Mouse (Mus musculus) embryonic stem cell, embryonic (primary cell): ENCODE measurements around the gene Adamtsl5.

Experiments
- CTCF ChIA-PET, 4 experiments: fragments of 300-600 bp in 2 of 4; fragments of 350-600 bp in 2 of 4; sonication (Branson Sonifier 250); formaldehyde crosslinking; loops; one replicate each; lab custom pipeline; 2022; ENCODE audit warnings: inconsistent platforms in 2 of 4; lab: Charles Lee
- POLR2A ChIA-PET, 4 experiments: fragments of 300-600 bp in 2 of 4; fragments of 350-600 bp in 2 of 4; sonication (Branson Sonifier 250); formaldehyde crosslinking; loops; one replicate each; lab custom pipeline; 2022; ENCODE audit warnings: antibody characterized with exemption in 4 of 4, inconsistent platforms in 1 of 4; lab: Charles Lee

The Adamtsl5 gene

DNA sequence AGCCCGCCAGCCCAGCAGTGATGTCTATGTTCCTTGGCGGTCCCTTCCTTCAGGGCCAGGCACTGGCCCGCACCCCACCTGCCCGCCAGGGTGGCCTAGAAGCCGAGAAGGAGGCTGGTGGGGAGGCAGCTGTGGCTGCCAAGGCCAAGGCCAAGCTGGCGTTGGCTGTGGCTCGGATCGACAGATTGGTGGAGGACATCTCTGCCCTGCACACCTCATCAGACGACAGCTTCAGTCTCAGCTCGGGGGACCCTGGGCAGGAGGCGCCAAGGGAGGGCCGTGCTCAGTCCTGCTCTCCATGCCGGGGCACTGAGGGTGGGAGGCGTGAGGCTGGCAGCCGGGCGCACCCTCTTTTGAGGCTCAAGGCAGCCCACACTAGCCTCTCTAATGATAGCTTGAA, 36.7 kb downstream of the Adamtsl5 start:
- ChIA-PET CTCF (interaction anchor here in 3 of 4 experiments (0.5 to 2.9 kb wide), 9 partner anchors 15 to 570 kb away, joined by 3 to 10 read pairs (median 4); partner anchors contain the start of gene Apc2 (in 1 of the 3)), POLR2A (interaction anchor here in 3 of 4 experiments (0.6 to 10.1 kb wide), 16 partner anchors 12 to 324 kb away, joined by 3 to 143 read pairs (median 4); partner anchors contain the start of genes Apc2 (in 2 of the 3), Pcsk4 (in 2 of the 3), Reep6 (in 2 of the 3) and Rps15 (in 2 of the 3))

DNA sequence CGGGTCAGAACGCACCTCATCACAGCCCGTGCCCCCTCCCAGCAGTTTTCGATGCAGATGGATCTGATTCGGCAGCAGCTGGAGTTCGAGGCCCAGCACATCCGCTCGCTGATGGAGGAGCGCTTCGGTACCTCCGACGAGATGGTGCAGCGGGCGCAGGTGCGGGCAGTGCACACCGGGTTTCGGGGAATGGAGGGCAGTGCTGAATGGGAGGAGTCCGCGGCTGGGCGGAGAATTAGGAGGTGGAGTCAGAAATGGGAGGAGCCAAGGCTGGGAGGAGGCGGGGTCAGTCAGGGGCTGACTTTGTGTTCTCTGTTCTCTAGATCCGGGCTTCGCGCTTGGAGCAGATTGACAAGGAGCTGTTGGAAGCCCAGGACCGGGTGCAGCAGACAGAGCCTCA, 43.4 kb downstream of the Adamtsl5 start:
- POLR2A ChIA-PET, result interaction anchor here (0.6 to 3.0 kb wide), 40 partner anchors 8 to 1179 kb away, joined by 3 to 76 read pairs (median 4); partner anchors contain the start of genes Rps15 (in 4 of the 4), Apc2 (in 3 of the 4), Pcsk4 (in 2 of the 4) and Reep6 (in 2 of the 4)
- CTCF ChIA-PET, result interaction anchor here in 3 of 4 experiments (0.6 to 1.6 kb wide), 16 partner anchors 10 to 577 kb away, joined by 3 to 14 read pairs (median 4); partner anchors contain the start of genes Adamtsl5 (in 1 of the 3), Apc2 (in 1 of the 3), Pcsk4 (in 1 of the 3) and Reep6 (in 1 of the 3)

DNA sequence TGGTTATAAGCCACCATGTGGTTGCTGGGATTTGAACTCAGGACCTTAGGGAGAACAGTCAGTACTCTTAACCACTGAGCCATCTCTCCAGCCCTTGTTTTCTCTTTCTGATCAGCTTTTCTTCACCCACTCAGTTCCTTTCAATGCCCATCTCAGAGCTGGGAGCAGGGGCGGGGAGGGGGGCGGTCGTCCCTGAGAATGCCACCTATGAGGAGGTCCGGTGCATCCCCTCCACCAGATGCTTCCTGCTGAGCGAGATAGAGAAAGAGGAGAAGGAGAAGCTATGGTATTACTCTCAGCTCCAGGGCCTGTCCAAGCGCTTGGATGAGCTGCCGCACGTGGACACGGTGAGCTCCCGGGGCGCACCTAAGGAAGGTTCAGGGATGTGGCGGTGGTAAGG, 43.8 kb downstream of the Adamtsl5 start:
- POLR2A ChIA-PET, result interaction anchor here (0.5 to 3.0 kb wide), 43 partner anchors 8 to 1180 kb away, joined by 3 to 76 read pairs (median 4); partner anchors contain the start of genes Rps15 (in 4 of the 4), Apc2 (in 3 of the 4), Pcsk4 (in 2 of the 4) and Reep6 (in 2 of the 4)

DNA sequence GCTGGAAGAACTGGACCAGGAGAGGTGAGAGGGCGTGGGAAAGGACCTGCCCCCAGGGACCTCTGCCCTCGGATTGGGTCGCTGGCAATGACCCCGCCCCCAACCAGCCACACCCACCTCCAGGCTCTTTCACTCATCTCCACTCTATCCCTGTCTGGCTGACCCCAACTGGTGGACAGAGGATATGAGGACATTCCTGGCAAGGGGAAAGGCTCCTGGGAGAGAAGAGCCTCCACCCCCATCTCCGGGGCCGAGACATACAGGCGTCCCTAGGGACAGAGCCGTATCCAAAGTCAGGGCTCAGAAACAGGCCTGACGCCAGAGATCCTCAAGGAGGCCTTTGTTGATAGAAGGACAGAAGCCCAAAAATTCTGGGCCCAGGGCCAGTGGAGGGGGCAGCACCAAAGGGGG, 45.7 kb downstream of the Adamtsl5 start:
- CTCF ChIA-PET, result interaction anchor here in 2 of 4 experiments (1.1 to 1.3 kb wide), 2 partner anchors 71 to 72 kb away, joined by 3 read pairs; no protein-coding TSS in a partner anchor
- POLR2A ChIA-PET, result interaction anchor here in 3 of 4 experiments (0.5 to 11.0 kb wide), 11 partner anchors 8 to 371 kb away, joined by 3 to 143 read pairs (median 4); partner anchors contain the start of genes Rps15 (in 2 of the 3), Apc2 (in 1 of the 3), Dazap1 (in 1 of the 3) and Pcsk4 (in 1 of the 3)

More for the DNA sequence above, 43.8 kb downstream of the Adamtsl5 start:
- CTCF ChIA-PET, result interaction anchor here (0.6 to 1.6 kb wide), 17 partner anchors 9 to 1550 kb away, joined by 3 to 8 read pairs (median 5); partner anchors contain the start of genes Adamtsl5 (in 1 of the 4), Apc2 (in 1 of the 4), Pcsk4 (in 1 of the 4) and Reep6 (in 1 of the 4)

DNA sequence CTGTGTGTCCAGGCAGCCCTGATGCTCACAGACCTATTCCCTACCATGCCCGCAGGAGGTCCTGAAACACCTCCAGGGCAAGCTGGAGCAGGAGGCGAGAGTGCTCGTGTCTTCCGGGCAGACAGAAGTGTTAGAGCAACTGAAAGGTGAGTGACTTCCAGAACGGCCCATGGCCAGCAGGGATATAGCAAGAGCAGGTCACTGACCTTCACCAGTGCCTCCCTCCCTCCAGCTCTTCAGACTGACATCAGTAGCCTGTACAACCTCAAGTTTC, 46.2 kb downstream of the Adamtsl5 start:
- ChIA-PET CTCF (interaction anchor here in 2 of 4 experiments (0.8 to 1.1 kb wide), 2 partner anchors 72 kb away, joined by 3 read pairs; no protein-coding TSS in a partner anchor), POLR2A (interaction anchor here in 3 of 4 experiments (0.5 to 11.0 kb wide), 10 partner anchors 9 to 371 kb away, joined by 3 to 143 read pairs (median 4); partner anchors contain the start of genes Rps15 (in 2 of the 3), Dazap1 (in 1 of the 3), Pcsk4 (in 1 of the 3) and Reep6 (in 1 of the 3))

DNA sequence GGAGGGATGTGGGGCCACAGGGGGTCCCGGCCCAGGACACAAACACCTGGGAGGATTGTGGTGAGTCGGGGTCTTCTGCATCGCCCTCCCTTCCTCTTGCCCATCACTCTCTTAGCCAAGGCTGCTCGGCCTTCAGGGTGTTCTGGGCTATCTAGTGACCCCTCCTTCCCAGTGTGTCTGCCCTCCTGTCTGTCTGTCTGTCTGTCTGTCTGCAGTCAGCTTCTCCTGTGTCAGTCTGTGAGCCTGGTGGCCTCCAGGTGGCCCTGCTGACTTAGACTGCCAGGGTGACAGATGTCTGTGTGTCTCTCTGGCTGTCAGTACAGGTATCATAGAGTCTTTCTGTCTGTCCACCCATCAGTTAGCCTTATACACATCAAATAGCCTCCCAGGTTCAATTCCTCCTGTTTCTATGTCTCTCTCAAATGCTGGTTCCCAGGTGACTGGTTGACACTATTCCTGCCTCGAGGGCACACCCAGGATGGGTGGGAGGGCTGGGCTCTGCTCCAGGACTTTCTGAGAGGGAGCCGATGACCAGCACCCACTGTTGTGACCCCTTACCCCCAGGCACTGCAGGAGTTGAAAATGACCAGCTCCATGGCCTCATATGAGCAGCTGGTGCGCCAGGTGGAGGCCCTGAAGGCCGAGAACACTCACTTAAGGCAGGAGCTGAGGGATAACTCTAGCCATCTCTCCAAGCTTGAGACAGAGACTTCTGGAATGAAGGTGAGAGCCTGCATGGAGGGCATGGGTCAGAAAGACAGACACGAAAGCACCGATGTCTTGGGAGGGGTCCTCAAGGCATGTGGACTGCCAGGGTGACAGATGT, 46.7 kb downstream of the Adamtsl5 start:
- ChIA-PET POLR2A (interaction anchor here in 3 of 4 experiments (0.6 to 11.0 kb wide), 11 partner anchors 9 to 372 kb away, joined by 3 to 143 read pairs (median 4); partner anchors contain the start of genes Rps15 (in 2 of the 3), Dazap1 (in 1 of the 3), Pcsk4 (in 1 of the 3) and Reep6 (in 1 of the 3)), CTCF (interaction anchor here in 2 of 4 experiments (0.8 to 1.1 kb wide), 2 partner anchors 72 kb away, joined by 3 read pairs; no protein-coding TSS in a partner anchor)

DNA sequence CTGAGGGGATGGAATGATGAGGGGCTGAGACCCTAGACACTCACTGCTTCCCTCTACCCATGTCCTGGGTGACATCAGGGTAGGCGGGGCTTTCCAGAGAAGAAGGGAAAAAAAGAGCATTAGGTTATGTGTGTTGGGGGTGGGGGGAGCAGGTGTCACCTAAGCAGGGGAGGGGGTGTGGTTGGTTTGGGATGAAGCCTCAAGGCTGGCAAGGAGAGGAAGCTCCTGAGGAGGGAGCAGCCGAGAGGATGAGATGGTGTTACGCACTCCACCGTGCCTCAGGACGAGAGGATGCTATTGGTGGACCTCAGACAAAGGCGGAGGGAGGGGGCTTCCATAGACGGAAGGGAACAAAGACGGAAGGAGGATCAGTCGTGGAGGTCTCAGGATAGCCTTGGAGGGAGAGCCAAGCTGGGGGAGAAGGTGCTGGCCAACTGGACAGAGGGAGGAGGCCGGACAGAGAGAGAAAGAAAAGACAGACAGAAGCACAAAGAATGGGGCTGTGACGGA, 47.5 kb downstream of the Adamtsl5 start:
- ChIA-PET CTCF (no interaction called here), POLR2A (interaction anchor here in 2 of 4 experiments (0.6 to 11.0 kb wide), 7 partner anchors 8 to 133 kb away, joined by 3 to 143 read pairs (median 5); partner anchors contain the start of genes Rps15 (in 2 of the 2) and Dazap1 (in 1 of the 2))

DNA sequence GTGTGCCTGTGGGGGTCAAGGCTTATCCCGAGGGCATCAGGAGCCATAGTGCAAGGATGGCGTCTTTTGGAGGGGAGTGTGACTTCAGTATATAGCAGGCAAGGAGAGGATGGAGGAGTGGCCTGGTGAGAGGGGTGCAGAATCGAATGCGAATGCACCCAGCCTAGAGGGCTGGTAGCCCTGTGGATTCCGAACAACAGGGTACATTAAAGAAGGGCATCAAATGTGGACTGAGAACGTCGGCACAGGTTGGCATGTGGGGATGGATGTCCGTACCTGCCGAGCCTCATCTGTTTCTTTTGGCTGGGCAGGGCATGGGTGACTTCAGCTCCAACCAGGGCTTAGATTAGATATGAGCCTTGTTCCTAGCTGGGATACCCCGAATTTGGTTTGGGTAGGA, 48.4 kb downstream of the Adamtsl5 start:
- POLR2A ChIA-PET, result interaction anchor here in 3 of 4 experiments (0.6 to 11.0 kb wide), 6 partner anchors 7 to 444 kb away, joined by 4 to 143 read pairs (median 8); partner anchors contain the start of genes Rps15 (in 2 of the 3) and Grin3b (in 1 of the 3)

DNA sequence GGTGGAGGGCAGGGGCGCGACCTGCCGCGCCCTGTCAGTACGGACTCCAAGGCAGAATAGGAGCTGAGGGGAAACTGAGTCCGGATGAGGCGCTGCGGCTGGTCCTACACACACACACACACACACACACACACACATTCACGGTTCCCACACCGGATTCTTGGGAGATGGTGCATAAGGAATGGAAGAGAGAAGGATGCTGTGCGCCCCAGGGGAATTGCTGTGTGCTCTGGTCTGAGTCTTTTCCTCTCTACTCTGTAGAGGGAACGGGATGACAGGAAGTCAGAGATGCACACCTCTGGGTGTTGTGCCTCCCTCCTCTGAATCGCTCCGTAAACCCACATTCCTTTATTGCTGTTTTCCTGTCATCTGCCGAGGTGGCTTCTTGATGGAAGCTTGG, 48.9 kb downstream of the Adamtsl5 start:
- CTCF ChIA-PET, result interaction anchor here in 2 of 4 experiments (0.6 to 1.2 kb wide), 2 partner anchors 49 to 210 kb away, joined by 4 to 10 read pairs; no protein-coding TSS in a partner anchor
- POLR2A ChIA-PET, result interaction anchor here in 3 of 4 experiments (0.6 to 11.0 kb wide), 11 partner anchors 14 to 443 kb away, joined by 3 to 143 read pairs (median 4); partner anchors contain the start of genes Gamt (in 2 of the 3), Dazap1 (in 1 of the 3), Grin3b (in 1 of the 3) and Pcsk4 (in 1 of the 3)

More for the DNA sequence above, 48.4 kb downstream of the Adamtsl5 start:
- CTCF ChIA-PET, result no interaction called here

DNA sequence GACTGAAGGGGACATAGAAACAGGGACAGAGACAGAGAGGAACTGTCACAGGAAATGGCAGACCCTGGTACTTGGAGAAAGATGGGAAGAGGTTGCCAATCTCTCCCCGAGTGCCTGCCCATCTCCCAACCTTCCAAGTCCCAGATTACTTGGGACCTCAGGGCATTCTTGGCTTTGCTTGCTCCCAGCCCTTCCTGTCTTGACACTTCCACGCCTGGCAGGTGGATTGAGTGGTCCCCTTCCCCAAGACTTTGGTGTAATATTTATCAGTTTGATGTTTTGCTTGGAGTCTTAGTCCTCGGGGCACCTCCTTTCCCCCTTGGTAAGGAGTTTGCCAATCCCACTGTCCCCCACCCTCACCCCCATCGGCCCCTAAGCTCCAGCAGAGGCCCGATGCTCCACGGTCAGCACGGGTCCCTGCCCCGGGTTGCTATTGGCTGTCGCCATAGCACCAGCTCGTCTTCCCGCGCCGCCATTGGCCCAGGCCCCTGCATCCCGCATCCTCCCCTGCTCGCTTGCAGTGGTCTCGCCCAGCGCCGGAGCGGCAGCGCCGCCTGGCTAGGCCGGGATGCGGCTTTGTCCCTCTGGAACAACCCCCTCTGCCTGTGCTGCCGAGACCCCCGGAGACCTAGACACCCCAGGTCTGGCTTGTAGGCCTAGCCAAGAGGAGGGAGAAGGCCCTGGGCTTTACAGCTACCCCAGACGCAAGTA, 49.5 kb downstream of the Adamtsl5 start:
- POLR2A ChIA-PET, result interaction anchor here in 3 of 4 experiments (0.6 to 11.0 kb wide), 14 partner anchors 15 to 443 kb away, joined by 3 to 143 read pairs (median 4); partner anchors contain the start of genes Gamt (in 2 of the 3), Pcsk4 (in 2 of the 3), Reep6 (in 2 of the 3) and Dazap1 (in 1 of the 3)
- CTCF ChIA-PET, result interaction anchor here in 2 of 4 experiments (0.6 to 1.2 kb wide), 5 partner anchors 42 to 210 kb away, joined by 3 to 10 read pairs (median 4); no protein-coding TSS in a partner anchor

DNA sequence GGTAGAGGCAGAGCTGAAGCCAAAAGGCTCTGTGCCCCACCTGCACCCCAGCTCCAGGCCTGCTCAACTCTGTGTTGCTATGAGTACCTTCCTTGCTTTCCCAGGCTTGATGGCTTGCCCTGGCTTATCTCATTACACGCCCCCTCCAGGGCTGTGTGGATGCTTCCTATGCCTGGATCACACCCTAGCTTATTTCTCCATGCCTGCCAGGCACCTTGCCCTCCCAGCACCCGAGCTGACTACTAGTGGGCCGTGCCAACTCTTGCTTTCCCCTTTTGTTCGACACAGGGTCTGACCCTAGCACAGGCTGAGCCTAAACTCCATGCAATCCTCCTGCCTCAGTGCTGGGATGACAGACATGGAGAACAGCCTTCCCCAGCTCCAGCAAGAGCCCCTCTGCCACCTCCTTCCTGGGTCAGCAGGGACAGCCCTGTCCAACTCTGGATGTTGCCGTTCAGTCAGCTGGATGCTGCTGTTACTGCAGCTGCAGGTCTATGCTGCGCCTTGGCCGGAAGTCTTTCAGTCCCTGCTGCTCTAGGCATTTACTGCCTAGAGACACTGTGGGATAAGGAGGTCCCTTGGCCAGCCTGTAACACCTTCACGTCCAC, 50.6 kb downstream of the Adamtsl5 start:
- ChIA-PET POLR2A (interaction anchor here (0.6 to 11.0 kb wide), 28 partner anchors 9 to 263 kb away, joined by 3 to 169 read pairs (median 4); partner anchors contain the start of genes Dazap1 (in 2 of the 4), Gamt (in 2 of the 4), Pcsk4 (in 2 of the 4) and Reep6 (in 2 of the 4)), CTCF (interaction anchor here in 3 of 4 experiments (0.6 to 2.4 kb wide), 12 partner anchors 15 to 531 kb away, joined by 3 to 10 read pairs (median 4); no protein-coding TSS in a partner anchor)

DNA sequence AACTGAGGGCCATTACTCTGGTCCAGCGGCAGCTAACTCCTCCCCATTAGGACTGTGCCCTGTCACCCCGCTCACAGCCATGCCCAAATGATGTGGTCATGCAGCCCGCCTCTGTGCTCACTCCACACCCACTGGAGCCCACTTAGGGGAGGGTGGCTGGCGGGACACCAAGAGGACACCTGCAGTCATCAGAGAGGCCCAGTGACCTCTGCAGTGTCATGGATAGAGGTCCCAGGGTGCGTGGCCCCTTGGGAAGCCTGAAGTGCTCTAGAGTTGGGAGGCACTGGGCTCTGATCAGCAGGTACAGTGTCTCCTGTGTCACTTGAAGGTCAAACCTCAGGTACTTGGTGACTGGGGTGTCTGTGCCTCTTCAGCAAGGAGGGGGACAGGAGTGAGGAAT, 51.4 kb downstream of the Adamtsl5 start:
- CTCF ChIA-PET, result interaction anchor here (0.7 to 2.4 kb wide), 13 partner anchors 10 to 121 kb away, joined by 3 to 10 read pairs (median 4); partner anchors contain the start of gene Adamtsl5 (in 1 of the 4)
- POLR2A ChIA-PET, result interaction anchor here (0.6 to 11.0 kb wide), 37 partner anchors 7 to 270 kb away, joined by 3 to 169 read pairs (median 5); partner anchors contain the start of genes Dazap1 (in 2 of the 4), Gamt (in 2 of the 4), Ndufs7 (in 1 of the 4) and Pcsk4 (in 1 of the 4)

DNA sequence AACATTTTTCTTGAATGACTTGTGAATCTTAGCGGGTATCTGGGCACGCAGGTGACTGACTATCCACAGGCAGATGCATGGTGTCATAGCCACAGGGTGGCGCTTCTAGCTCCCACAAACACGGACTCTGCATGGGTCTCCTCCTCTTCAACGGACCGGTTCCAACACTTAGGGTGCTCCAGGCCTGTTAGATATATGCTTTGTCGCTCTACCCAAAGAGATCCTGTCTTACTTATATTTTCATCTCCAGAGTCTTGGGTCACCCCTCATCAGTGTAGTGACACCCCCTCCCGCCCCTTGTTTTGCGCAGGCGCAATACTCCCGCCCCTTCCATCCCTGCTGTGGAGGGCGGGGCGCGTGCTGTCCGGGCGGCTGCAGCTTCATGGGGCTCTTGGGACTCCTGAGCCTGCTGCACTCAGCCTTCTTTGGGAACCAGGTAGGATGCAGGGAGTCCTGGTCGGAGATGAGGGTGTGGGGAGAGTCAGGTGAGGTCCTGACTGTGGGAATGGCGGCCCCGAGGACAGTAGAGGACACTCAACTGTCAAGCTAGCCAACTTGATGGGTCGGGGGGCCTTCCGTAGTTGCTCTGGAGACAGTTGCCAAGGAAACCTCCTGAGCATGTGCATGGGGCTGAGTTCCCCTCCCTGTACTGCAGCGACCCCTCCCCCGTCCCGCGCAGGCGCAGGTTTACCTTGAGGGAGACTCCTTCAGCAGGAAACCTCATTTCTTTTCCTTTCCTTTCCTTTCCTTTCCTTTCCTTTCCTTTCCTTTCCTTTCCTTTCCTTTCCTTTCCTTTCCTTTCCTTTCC, 52.4 kb downstream of the Adamtsl5 start, which contains the start of gene Apc2:
Gene Apc2, plus strand, starts transcription at position 360 of the 808 bp plus-strand sequence.
- POLR2A ChIA-PET, result interaction anchor here (0.6 to 11.0 kb wide), 59 partner anchors 8 to 1831 kb away, joined by 3 to 169 read pairs (median 4); partner anchors contain the start of genes Mbd3 (in 3 of the 4), Adamtsl5 (in 2 of the 4), Dazap1 (in 2 of the 4) and Gamt (in 2 of the 4)
- CTCF ChIA-PET, result interaction anchor here (0.5 to 2.4 kb wide), 22 partner anchors 9 to 562 kb away, joined by 3 to 10 read pairs (median 4); partner anchors contain the start of genes Adamtsl5 (in 1 of the 4), Pcsk4 (in 1 of the 4) and Reep6 (in 1 of the 4)

DNA sequence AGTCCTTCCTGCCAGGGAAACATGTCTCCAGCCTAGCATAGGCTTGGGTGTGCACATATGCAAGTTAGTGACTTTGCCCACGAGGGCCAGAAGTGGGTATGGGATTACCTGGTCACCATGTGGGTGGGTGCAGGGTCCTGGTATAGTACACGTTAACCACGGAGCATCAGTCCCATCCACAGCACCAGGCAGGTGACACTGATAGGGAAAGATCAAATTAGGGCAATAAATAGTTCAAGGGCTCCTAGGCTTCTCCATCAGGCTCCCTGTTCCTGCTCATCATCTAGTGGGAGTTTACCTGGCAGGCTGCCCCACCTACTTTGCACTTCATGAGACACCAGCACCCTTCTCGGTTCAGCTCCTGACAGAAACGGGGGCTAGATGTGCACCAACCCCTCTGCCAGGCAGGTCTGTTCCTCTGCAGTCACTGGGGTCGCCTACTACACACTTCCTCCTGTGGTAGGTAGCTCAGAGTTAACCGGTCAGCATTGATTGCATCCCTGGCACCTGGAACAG, 53.4 kb downstream of the Adamtsl5 start:
- ChIA-PET POLR2A (interaction anchor here (0.6 to 11.0 kb wide), 54 partner anchors 8 to 1830 kb away, joined by 3 to 169 read pairs (median 5); partner anchors contain the start of genes Mbd3 (in 3 of the 4), Adamtsl5 (in 2 of the 4), Dazap1 (in 2 of the 4) and Gamt (in 2 of the 4)), CTCF (interaction anchor here in 3 of 4 experiments (0.5 to 2.4 kb wide), 13 partner anchors 10 to 318 kb away, joined by 3 to 10 read pairs (median 4); partner anchors contain the start of gene Adamtsl5 (in 1 of the 3))
